ENCODE assay signal across 9 mouse cellular contexts in the genomic region with DNA sequence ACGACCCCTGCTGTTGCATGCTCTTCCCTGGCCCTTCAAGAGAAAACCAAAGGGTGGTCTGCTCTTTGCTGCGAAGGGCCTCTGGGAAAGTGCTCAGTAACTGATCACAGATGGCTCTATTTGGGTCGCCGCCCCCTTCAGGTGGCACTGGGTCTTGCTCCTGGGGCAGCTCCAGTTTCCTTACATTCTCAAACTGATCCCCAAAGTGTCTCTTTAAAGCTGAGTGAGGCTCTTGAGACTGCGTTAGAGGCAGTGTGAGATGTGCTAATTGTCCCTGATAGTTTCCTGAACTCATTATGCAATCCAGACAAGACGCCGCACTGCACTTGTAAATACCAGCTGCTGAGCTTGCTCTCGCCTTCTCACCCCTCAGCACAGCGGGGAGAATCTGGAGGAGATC. TPM values are rescaled to one million over a fixed set of nuclear protein-coding genes. Genes with fewer than 3 reads are reported as not detected.
DNase-seq lines count a peak whose midpoint lies in the region; ATAC-seq and TF ChIP-seq lines count a peak whose summit lies in the region.
"Had no signal": no experiment of that assay in that cellular context is flagged by ENCODE, and none has a peak within 500 bp of the region (broad histone marks: within the 10 kb centered on the region; RNA-seq: fewer than 3 reads in every experiment).

No protein-coding gene starts in this region.

- TF ChIP-seq CTCF in intestine, postnatal 0 days (IDR thresholded peaks at IDR 0.05; ENCODE audit: low read depth), result peak; percentile 55

- H3K27ac ChIP-seq in intestine, postnatal 0 days (ENCODE audit: low read depth, low read length), result no peak overlapping the region
- no peak overlapping the region for H3K27ac ChIP-seq in intestine, embryonic 16.5 days (ENCODE audit: low read length)
- no peak overlapping the region for H3K27ac ChIP-seq in forebrain, embryonic 16.5 days (ENCODE audit: low read length)
- H3K27ac ChIP-seq: neural tube, embryonic 13.5 days had no signal

- WGBS in intestine, postnatal 0 days, result 44% methylated on average over 9 of the region's 9 CpGs
- WGBS in intestine, embryonic 16.5 days, result 40% methylated on average over 9 of the region's 9 CpGs
- WGBS in forebrain, embryonic 16.5 days, result 20% methylated on average over 9 of the region's 9 CpGs

- no peaks in the 10 kb centered on the region for H3K4me1 ChIP-seq in intestine, postnatal 0 days (replicated peaks; ENCODE audit: control insufficient read depth, insufficient read depth, low read length)
- H3K4me1 ChIP-seq in intestine, embryonic 16.5 days (ENCODE audit: control insufficient read depth, insufficient read depth, low read length), result no peaks in the 10 kb centered on the region
- H3K4me1 ChIP-seq in forebrain, embryonic 16.5 days (replicated peaks; ENCODE audit: control insufficient read depth, insufficient read depth, low read length), result peaks cover 7% of the 10 kb centered on the region

- H3K4me3 ChIP-seq in intestine, postnatal 0 days (ENCODE audit: low read depth, low read length), result no peak overlapping the region
- no peak overlapping the region for H3K4me3 ChIP-seq in intestine, embryonic 16.5 days (ENCODE audit: low read length)
- H3K4me3 ChIP-seq in forebrain, embryonic 16.5 days (replicated peaks; ENCODE audit: low read length), result no peak overlapping the region
- H3K4me3 ChIP-seq: neural tube, embryonic 13.5 days had no signal

- DNase-seq in A20 (ENCODE audit: low read depth, low spot score), result peak; percentile 22
- peak; percentile 50 for DNase-seq in NIH3T3 (ENCODE audit: low read depth)
- no peak for DNase-seq in urinary bladder, postnatal 25 days (ENCODE audit: low spot score)
- no peak for DNase-seq in heart, postnatal 36 days

- no peaks in the 10 kb centered on the region for H3K9me3 ChIP-seq in intestine, postnatal 0 days (ENCODE audit: control insufficient read depth)
- no peaks in the 10 kb centered on the region for H3K9me3 ChIP-seq in intestine, embryonic 16.5 days (ENCODE audit: control insufficient read depth, low read length)
- no peaks in the 10 kb centered on the region for H3K9me3 ChIP-seq in forebrain, embryonic 16.5 days (ENCODE audit: control insufficient read depth, low read length)
- H3K9me3 ChIP-seq: neural tube, embryonic 13.5 days had no signal

- H3K4me2 ChIP-seq in intestine, postnatal 0 days (replicated peaks; ENCODE audit: low read depth), result no peak overlapping the region
- H3K4me2 ChIP-seq in intestine, embryonic 16.5 days (ENCODE audit: low read depth, low read length), result no peak overlapping the region
- no peak overlapping the region for H3K4me2 ChIP-seq in forebrain, embryonic 16.5 days (ENCODE audit: low read length)
- H3K4me2 ChIP-seq: neural tube, embryonic 13.5 days had no signal

- no peak overlapping the region; the same call in 1 of the 2 replicates for H3K9ac ChIP-seq in intestine, postnatal 0 days (ENCODE audit: low read depth, low read length)
- H3K9ac ChIP-seq in intestine, embryonic 16.5 days (ENCODE audit: low read depth, low read length), result no peak overlapping the region
- no peak overlapping the region for H3K9ac ChIP-seq in forebrain, embryonic 16.5 days (replicated peaks; ENCODE audit: low read depth, low read length)
- H3K9ac ChIP-seq: neural tube, embryonic 13.5 days had no signal

- no peaks in the 10 kb centered on the region for H3K27me3 ChIP-seq in intestine, postnatal 0 days (replicated peaks; ENCODE audit: control insufficient read depth, insufficient read depth, low read length)
- no peaks in the 10 kb centered on the region for H3K27me3 ChIP-seq in intestine, embryonic 16.5 days (replicated peaks; ENCODE audit: control insufficient read depth, insufficient read depth, low read length)
- no peaks in the 10 kb centered on the region for H3K27me3 ChIP-seq in forebrain, embryonic 16.5 days (replicated peaks; ENCODE audit: control insufficient read depth, insufficient read depth, low read length)
- H3K27me3 ChIP-seq: neural tube, embryonic 13.5 days had no signal

- H3K36me3 ChIP-seq in intestine, postnatal 0 days (ENCODE audit: control insufficient read depth, insufficient read depth), result peaks cover 22% of the 10 kb centered on the region
- H3K36me3 ChIP-seq in intestine, embryonic 16.5 days (ENCODE audit: control insufficient read depth, insufficient read depth, low read length), result peaks cover 21% of the 10 kb centered on the region
- H3K36me3 ChIP-seq in forebrain, embryonic 16.5 days (ENCODE audit: control insufficient read depth, insufficient read depth), result no peaks in the 10 kb centered on the region
- H3K36me3 ChIP-seq: neural tube, embryonic 13.5 days had no signal

- ATAC-seq in intestine, postnatal 0 days, result no peak
- no peak for ATAC-seq in intestine, embryonic 16.5 days
- 0 out of 2 replicates have a peak, but pooled peaks have one; percentile 20 for ATAC-seq in forebrain, embryonic 16.5 days
- ATAC-seq in monocyte, adult 5-6 weeks (replicated peaks; ENCODE audit: insufficient number of reproducible peaks, low FRiP score, low TSS enrichment, poor library complexity, severe bottlenecking), result no peak

- intact Hi-C loops in heart, postnatal 36 days (cut with DNase I), result no loop called here

RNA-seq across cellular contexts. Expression of gene BC030867, which starts 8.8 kb away (rescaled TPM):
- polyA plus RNA-seq in intestine, postnatal 0 days (2015; fragmentation: Nextera tagmentation; extraction: Ambion mirVana), result 2.7 and 3.4 TPM in 2 replicates
- polyA plus RNA-seq in intestine, embryonic 16.5 days (2015; fragmentation: Nextera tagmentation; extraction: Ambion mirVana), result 12.4 and 15.9 TPM in 2 replicates
- 5.4 and 5.5 TPM in 2 replicates for polyA plus RNA-seq in forebrain, embryonic 16.5 days (2015; fragmentation: Nextera tagmentation; extraction: Ambion mirVana)
- not detected in 3 replicates for total RNA-seq in monocyte, adult 5-6 weeks (2017)
- total RNA-seq in heart, postnatal 36 days (2021), result under 1 TPM; 0.14 to 0.25 TPM

RNA-seq across cellular contexts. Expression of gene Asb16, which starts 11.0 kb away (rescaled TPM):
- 0.05 and 0.09 TPM in 2 replicates for polyA plus RNA-seq in intestine, postnatal 0 days (2015; fragmentation: Nextera tagmentation; extraction: Ambion mirVana)
- polyA plus RNA-seq in intestine, embryonic 16.5 days (2015; fragmentation: Nextera tagmentation; extraction: Ambion mirVana), result 0.05 TPM in 2 replicates
- not detected in 2 replicates for polyA plus RNA-seq in forebrain, embryonic 16.5 days (2015; fragmentation: Nextera tagmentation; extraction: Ambion mirVana)
- not detected in 3 replicates for total RNA-seq in monocyte, adult 5-6 weeks (2017)
- total RNA-seq in heart, postnatal 36 days (2021), result 1 to 10 TPM in 1 of 2 experiments, under 1 TPM in 1; 0.73 to 1.1 TPM
- polyA plus RNA-seq: neural tube, embryonic 13.5 days had no signal

RNA-seq across cellular contexts. Expression of gene Tmub2, which starts 27.2 kb away (rescaled TPM):
- polyA plus RNA-seq in intestine, postnatal 0 days (2015; fragmentation: Nextera tagmentation; extraction: Ambion mirVana), result 43.3 and 44.2 TPM in 2 replicates
- polyA plus RNA-seq in intestine, embryonic 16.5 days (2015; fragmentation: Nextera tagmentation; extraction: Ambion mirVana), result 52.0 and 54.3 TPM in 2 replicates
- polyA plus RNA-seq in forebrain, embryonic 16.5 days (2015; fragmentation: Nextera tagmentation; extraction: Ambion mirVana), result 75.8 and 78.7 TPM in 2 replicates
- 25.7 to 34.3 TPM (median 26.5 TPM) in 3 replicates for total RNA-seq in monocyte, adult 5-6 weeks (2017)
- total RNA-seq in heart, postnatal 36 days (2021), result 10 to 100 TPM; 25.2 to 26.7 TPM

RNA-seq across cellular contexts. Expression of gene Hdac5, which starts 27.5 kb away (rescaled TPM):
- polyA plus RNA-seq in intestine, postnatal 0 days (2015; fragmentation: Nextera tagmentation; extraction: Ambion mirVana), result 30.1 and 30.4 TPM in 2 replicates
- 54.8 and 55.5 TPM in 2 replicates for polyA plus RNA-seq in intestine, embryonic 16.5 days (2015; fragmentation: Nextera tagmentation; extraction: Ambion mirVana)
- polyA plus RNA-seq in forebrain, embryonic 16.5 days (2015; fragmentation: Nextera tagmentation; extraction: Ambion mirVana), result 124 and 136 TPM in 2 replicates
- total RNA-seq in monocyte, adult 5-6 weeks (2017), result 46.5 to 54.0 TPM (median 51.7 TPM) in 3 replicates
- 100 to 1,000 TPM; 141 to 143 TPM for total RNA-seq in heart, postnatal 36 days (2021)

RNA-seq across cellular contexts. Expression of gene Atxn7l3, which starts 38.9 kb away (rescaled TPM):
- polyA plus RNA-seq in intestine, postnatal 0 days (2015; fragmentation: Nextera tagmentation; extraction: Ambion mirVana), result 8.6 and 10.5 TPM in 2 replicates
- polyA plus RNA-seq in intestine, embryonic 16.5 days (2015; fragmentation: Nextera tagmentation; extraction: Ambion mirVana), result 8.8 and 9.0 TPM in 2 replicates
- 28.5 and 29.5 TPM in 2 replicates for polyA plus RNA-seq in forebrain, embryonic 16.5 days (2015; fragmentation: Nextera tagmentation; extraction: Ambion mirVana)
- total RNA-seq in monocyte, adult 5-6 weeks (2017), result 29.9 to 43.6 TPM (median 29.9 TPM) in 3 replicates
- total RNA-seq in heart, postnatal 36 days (2021), result 10 to 100 TPM; 22.9 to 24.2 TPM

Comparison
In these comparisons a context has a peak if more than half of its experiments do, and no peak if none do; other contexts are left out.
1. DNase-seq: peak in A20 (single experiment) and NIH3T3 (single experiment); none in urinary bladder, postnatal 25 days (single experiment) and heart, postnatal 36 days (0 of 2).